Mouse (Mus musculus): ENCODE measurements around the gene Eif4g2.

The Eif4g2 gene

DNA sequence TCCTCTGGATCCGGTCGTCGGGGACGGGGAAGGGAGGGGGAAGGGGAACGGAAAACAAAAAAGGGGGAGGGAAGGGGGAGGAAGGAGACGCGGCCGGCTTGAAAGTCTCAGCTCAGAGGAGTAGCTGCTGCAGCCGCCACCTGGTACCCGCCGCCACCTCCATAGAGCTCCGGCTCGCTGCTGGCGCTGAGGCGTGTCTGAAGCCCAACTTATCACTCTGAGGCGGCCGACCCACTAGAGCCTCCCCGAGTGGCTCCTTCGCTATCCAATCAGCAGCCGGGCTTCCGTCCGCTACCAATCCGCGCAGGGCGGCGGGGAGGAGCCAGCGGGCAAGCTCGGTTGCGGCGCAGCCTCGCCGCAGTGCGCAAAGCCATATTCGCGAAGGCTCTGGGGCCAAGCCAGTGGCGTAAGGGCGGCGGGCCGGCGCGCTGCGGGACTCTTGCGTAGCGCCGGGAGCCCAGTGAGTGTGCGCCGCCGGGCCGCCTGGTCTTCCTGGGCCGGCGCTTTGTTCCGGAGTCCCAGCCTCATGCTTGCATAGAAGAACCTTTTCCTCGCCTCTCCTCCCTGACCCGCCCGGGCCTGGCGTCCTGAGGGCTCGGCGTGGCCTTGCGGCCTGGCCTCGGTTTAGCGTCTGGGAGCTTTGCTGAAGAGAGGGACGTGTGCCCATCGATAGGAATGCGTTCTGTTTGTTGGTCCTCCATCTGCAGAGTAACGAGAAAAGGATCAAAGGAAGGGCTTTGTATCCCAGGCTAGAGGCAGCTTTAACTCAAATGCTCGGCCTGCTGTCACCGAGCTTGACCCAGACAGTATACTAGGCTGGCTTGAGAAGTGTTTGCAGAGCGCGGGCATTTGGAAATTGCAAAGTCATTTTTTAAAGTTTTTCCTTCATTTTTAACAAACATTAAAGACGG, at the start of gene Eif4g2:
Gene Eif4g2, minus strand, starts transcription at position 209 of the 911 bp plus-strand sequence.
- DNase-seq: peak; percentile 99

DNA sequence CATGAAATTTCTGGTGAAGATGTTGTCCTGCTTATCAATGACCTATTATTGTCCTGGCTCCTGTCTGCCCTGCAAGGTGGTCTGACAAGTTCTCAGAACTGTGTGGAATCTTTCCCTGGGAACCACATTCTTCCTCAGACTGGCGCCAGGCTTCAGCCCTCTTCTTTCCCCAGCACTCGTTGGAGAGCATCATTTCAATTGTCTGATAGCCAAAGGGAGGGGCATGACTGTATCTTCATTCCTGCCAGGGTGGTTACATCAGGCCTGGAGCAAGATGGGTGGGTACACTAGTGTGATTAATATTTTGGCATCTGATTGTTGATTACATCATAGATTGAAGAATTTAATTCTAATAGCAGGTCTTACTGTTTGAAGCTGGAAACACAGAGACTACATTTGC, 49.8 kb upstream of the Eif4g2 start:
- DNase-seq: no peak

DNA sequence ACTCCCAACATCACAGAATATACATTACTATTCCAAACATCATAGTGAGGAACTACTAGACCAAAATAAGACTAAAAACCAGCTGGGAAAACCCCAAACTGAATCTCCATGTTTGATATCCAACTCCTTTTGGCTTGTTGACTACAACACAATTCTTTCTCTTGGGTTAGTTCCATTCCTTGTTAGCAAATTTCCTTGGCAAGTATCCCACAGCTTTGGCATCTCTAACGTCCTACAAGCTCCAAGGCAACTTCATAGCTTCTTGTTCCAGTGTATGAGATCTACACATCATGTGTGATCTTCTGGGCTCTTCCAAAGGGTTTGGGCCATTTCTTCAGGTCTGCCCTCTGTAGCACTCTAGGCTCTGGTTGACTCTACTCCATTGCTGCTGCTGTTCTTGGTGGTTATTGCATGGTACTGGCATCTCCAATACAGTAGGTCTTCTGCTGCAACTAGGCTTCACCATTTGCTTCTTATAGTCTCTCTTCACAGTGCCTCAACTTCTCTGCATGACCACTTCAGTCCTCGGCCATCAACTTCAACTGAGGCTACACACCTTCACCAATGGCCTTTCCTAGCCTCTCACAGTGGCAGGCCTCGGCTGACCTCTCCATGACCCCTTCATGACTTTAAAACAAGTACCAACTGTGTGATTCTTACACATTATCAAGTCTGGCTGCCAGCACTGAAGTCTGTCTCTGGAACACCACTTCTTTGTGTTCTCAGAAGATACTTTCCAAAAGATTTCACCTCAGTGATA, 44.0 kb upstream of the Eif4g2 start:
- no peak for DNase-seq

GRCm38 (mm10) chr7:111123761-111124546, 41.1 kb upstream of the Eif4g2 start:
- DNase-seq: no peak

GRCm38 (mm10) chr7:111122531-111123130, 39.8 kb upstream of the Eif4g2 start:
- DNase-seq: peak; percentile 99

DNA sequence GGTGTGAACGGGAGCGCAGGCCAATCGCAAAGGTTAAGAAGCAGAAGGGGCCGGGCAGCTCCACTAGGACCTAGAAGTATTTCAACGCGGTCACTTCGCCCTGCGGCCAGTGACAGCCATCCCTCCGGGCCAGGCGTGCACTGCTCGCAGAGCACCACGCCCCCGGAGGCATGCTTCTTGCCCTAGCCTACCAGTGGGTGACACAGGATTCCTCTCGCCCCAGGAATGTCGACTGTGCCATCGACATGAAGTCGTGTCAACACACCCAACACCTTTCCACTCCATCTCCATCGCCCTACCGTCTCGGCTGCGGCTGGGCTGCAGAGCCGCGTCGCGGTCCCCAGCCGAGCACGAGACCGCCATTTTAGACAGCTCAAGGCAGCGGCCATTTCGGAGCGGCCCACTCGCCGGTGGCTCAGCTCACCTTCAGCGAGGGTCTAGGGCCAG, 39.3 kb upstream of the Eif4g2 start:
- DNase-seq: no peak

GRCm38 (mm10) chr7:111121522-111121921, 38.7 kb upstream of the Eif4g2 start:
- DNase-seq: no peak

GRCm38 (mm10) chr7:111109561-111109960, 26.7 kb upstream of the Eif4g2 start:
- no peak for DNase-seq

- no peak for DNase-seq
These were observed 26.3 kb upstream of the Eif4g2 start for GRCm38 (mm10) chr7:111109161-111109560.

- DNase-seq: no peak
These were observed 15.4 kb upstream of the Eif4g2 start for GRCm38 (mm10) chr7:111098196-111098595.

DNA sequence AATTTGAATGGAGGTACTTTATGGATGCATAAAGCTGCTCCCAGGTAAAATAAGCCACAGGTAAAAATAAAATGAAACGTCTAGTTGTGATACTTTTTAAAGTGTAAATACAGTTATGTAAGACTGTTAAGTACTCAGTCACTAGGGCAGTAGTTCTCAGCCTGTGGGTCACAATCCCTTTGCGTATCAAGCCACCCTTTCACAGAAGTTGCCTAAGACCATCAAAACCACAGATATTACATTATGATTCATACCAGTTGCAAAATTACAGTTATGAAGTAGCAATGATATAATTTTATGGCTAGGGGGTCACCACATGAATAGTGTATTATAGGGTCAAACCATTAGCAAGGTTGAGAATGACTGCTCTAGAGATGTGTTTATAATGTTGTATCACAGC, 12.3 kb upstream of the Eif4g2 start:
- no peak for DNase-seq

DNA sequence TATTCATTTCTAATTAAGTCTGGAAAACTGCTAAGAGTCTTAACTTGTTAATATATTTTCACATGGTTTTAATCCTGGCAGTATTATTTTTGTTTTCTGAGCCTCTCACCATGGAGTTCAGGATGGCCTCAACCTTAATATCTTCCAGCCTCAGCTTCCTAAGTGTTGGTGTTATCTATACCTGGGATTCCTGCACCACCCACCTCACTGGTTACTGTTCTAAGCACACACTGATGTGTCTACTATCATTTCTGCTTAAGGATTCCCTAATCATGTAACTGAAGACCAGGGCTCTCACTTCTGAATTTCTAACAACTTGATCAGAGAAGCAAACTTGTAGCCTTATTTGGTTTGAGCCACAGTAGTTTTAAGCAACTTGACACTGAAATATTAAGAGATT, 2.3 kb upstream of the Eif4g2 start:
- no peak for DNase-seq

DNA sequence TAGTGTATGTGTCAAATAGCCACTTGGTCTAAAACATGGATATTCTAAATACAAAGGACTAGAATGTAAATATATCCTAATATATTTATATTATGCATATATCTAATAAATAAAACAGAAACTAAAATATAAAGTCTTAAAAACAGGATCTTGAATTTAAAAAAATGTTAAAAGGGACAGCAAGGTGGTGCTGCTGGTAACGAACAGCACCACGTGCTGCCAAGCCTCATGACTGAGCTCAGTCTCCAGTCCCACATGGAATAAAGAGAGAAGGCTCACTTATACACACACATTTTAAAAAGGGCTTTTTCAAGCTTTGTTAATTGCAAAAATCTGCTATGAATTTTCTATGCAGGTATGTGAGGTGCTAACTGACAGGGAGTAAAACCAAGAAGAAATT, 1.6 kb upstream of the Eif4g2 start:
- DNase-seq: no peak

GRCm38 (mm10) chr7:111083733-111084120, 897 bp upstream of the Eif4g2 start:
- DNase-seq: no peak

- DNase-seq: peak; percentile 95
These were observed 598 bp downstream of the Eif4g2 start for GRCm38 (mm10) chr7:111082043-111082821.

- no peak for DNase-seq
These were observed 2.0 kb downstream of the Eif4g2 start for GRCm38 (mm10) chr7:111080876-111081275.

DNA sequence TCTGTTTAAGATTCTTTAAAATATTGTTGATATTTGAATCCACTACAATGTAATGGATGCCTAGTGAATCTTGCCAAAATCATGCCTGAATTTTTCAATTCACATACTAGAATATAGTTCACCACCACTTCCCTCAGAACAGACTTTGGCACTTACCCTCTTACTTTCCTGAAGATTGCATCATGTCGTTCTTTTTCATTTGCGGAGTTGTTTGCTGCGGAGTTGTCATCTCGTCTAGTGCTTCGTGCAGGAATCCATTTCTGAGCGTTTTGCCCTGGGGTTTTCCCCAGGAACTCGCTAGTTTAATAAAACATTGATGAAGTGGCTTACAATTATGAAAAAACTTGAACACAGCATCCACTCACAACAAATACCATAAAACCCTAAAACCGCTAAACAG, 2.8 kb downstream of the Eif4g2 start:
- no peak for DNase-seq

- no peak for DNase-seq
These were observed 4.6 kb downstream of the Eif4g2 start for GRCm38 (mm10) chr7:111078271-111078670.

DNA sequence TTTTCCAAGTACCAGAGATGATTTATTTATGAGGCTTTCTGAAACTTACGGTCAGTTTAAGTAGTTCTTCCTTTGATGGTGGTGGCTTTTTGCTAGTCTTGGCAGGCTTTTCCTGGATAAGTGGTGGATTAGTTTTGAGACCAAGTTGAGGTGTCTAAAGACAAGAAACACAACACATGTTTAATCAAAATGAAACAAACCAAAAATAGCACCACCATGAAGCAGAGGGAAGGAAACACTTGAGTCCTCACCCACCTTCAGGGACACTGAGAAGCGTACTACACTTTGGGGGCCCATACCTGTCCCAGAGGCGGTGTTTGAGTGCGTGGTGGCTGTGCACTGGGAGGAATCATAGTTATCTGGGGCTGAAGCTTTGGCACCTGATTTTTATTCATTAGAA, 7.5 kb downstream of the Eif4g2 start:
- no peak for DNase-seq

- DNase-seq: no peak
These were observed 10.4 kb downstream of the Eif4g2 start for GRCm38 (mm10) chr7:111072410-111072809.

GRCm38 (mm10) chr7:111070167-111070496, 12.7 kb downstream of the Eif4g2 start:
- no peak for DNase-seq

Measured in retina, postnatal 1 day (tissue).